Mouse (Mus musculus): Measurements from ENCODE around the gene 4930435E12Rik. TPM values are rescaled to one million over a fixed set of nuclear protein-coding genes. Genes with fewer than 3 reads are reported as not detected.

Gene 4930435E12Rik
- polyA plus RNA-seq, 1 experiment from 2014 or later = not detected

DNA sequence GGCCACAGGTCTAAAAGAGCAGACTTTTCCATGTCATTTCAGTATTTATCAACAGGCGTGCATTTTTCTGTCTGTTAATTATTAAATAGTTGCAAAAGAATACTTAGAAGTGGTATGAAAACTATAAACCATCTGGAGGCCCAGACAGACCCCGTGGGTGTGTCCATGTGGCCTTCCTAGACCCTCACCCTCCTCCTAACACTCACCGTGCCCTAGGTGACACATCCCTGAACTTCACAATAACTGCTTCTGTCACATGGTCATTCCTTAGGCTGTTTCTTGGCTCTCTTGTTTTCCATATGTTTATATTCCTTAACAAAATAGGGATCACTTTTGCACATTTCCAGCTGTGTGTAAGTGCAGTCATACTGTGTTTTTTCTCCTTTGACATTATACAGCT is 61.9 kb downstream of the 4930435E12Rik start:
- WGBS = 62% methylated on average over 3 of the region's 3 CpGs

GRCm38 (mm10) chr16:38763508-38763907 is 65.0 kb downstream of the 4930435E12Rik start:
- Histone ChIP-seq H3K4me3 (no peak overlapping the region), H3K9me3 (no peaks in the 10 kb centered on the region), H3K4me1 (peaks cover 9% of the 10 kb centered on the region; the same call in 1 of the 2 replicates), H3K27ac (peak overlapping the region; percentile 42), H3K36me3 (peaks cover 49% of the 10 kb centered on the region), H3K27me3 (ENCODE audit: insufficient read depth, poor library complexity, severe bottlenecking) (no peaks in the 10 kb centered on the region)
- no peak for DNase-seq (ENCODE audit: low spot score)
- WGBS = 65% methylated on average over 4 of the region's 4 CpGs

More for the DNA sequence above, 61.9 kb downstream of the 4930435E12Rik start:
- Histone ChIP-seq H3K27me3 (ENCODE audit: insufficient read depth, poor library complexity, severe bottlenecking) (no peaks in the 10 kb centered on the region), H3K9me3 (no peaks in the 10 kb centered on the region), H3K4me1 (peaks cover 9% of the 10 kb centered on the region; the same call in 1 of the 2 replicates), H3K4me3 (no peak overlapping the region), H3K27ac (no peak overlapping the region), H3K36me3 (peaks cover 42% of the 10 kb centered on the region)
- DNase-seq (ENCODE audit: low spot score) = no peak

- Histone ChIP-seq H3K4me3 (no peak overlapping the region), H3K27me3 (ENCODE audit: insufficient read depth, poor library complexity, severe bottlenecking) (no peaks in the 10 kb centered on the region), H3K4me1 (peaks cover 18% of the 10 kb centered on the region; the same call in 1 of the 2 replicates), H3K36me3 (peaks cover 49% of the 10 kb centered on the region), H3K27ac (no peak overlapping the region), H3K9me3 (no peaks in the 10 kb centered on the region)
- DNase-seq (ENCODE audit: low spot score) = no peak
- WGBS = 87% methylated on average over 8 of the region's 8 CpGs
Measured at GRCm38 (mm10) chr16:38762401-38762800, 66.1 kb downstream of the 4930435E12Rik start.

Other genes starting within 250 kb of the 4930435E12Rik start
- 27.7 and 37.4 TPM in 2 replicates for gene Arhgap31, start 115.5 kb downstream of the 4930435E12Rik start, polyA plus RNA-seq (2016; fragmentation: Nextera tagmentation; extraction: Ambion mirVana)
- gene B4galt4, start 86.5 kb downstream of the 4930435E12Rik start, polyA plus RNA-seq (2016; fragmentation: Nextera tagmentation; extraction: Ambion mirVana) = 28.5 and 34.6 TPM in 2 replicates
- 40.6 and 43.0 TPM in 2 replicates for gene Upk1b, start 28.4 kb downstream of the 4930435E12Rik start, polyA plus RNA-seq (2016; fragmentation: Nextera tagmentation; extraction: Ambion mirVana)
- 0.85 and 1.8 TPM in 2 replicates for gene Igsf11, start 63.9 kb upstream of the 4930435E12Rik start, polyA plus RNA-seq (2016; fragmentation: Nextera tagmentation; extraction: Ambion mirVana)